ENCODE assay signal across 8 mouse cellular contexts in genomic region chrX:48207761-48208487, GRCm38 (mm10). TPM values are rescaled to one million over a fixed set of nuclear protein-coding genes. Genes with fewer than 3 reads are reported as not detected.
DNase-seq lines count a peak whose midpoint lies in the region; ATAC-seq and TF ChIP-seq lines count a peak whose summit lies in the region.

No protein-coding gene starts in this region.

- no peak for TF ChIP-seq CTCF in intestine, postnatal 0 days (IDR thresholded peaks at IDR 0.05; ENCODE audit: low read depth)

- DNase-seq in ES-CJ7 (ENCODE audit: low read depth, low spot score): peak; percentile 9
- peak; percentile 54 for DNase-seq in cerebellum, adult 9-10 months
- DNase-seq in gastrocnemius, postnatal 10 days: peak; percentile 30

- H3K4me1 ChIP-seq in erythroblast, embryonic 14.5 days (ENCODE audit: control insufficient read depth): peaks cover 11% of the 10 kb centered on the region
- H3K4me1 ChIP-seq in intestine, postnatal 0 days (replicated peaks; ENCODE audit: control insufficient read depth, insufficient read depth, low read length): no peaks in the 10 kb centered on the region
- H3K4me1 ChIP-seq in liver, embryonic 15.5 days (replicated peaks): peaks cover 9% of the 10 kb centered on the region; the same call in 1 of the 2 replicates
- H3K4me1 ChIP-seq in neural tube, embryonic 15.5 days: peaks cover 26% of the 10 kb centered on the region

- peak overlapping the region; percentile 71 for H3K9ac ChIP-seq in intestine, postnatal 0 days (ENCODE audit: low read depth, low read length)
- H3K9ac ChIP-seq in liver, embryonic 15.5 days: peak overlapping the region; percentile 68
- H3K9ac ChIP-seq in neural tube, embryonic 15.5 days (replicated peaks): peak overlapping the region; percentile 59

- no peaks in the 10 kb centered on the region for H3K9me3 ChIP-seq in erythroblast, embryonic 14.5 days (ENCODE audit: control insufficient read depth, low read length)
- no peaks in the 10 kb centered on the region for H3K9me3 ChIP-seq in intestine, postnatal 0 days (ENCODE audit: control insufficient read depth)
- H3K9me3 ChIP-seq in liver, embryonic 15.5 days (replicated peaks): no peaks in the 10 kb centered on the region
- no peaks in the 10 kb centered on the region for H3K9me3 ChIP-seq in neural tube, embryonic 15.5 days (replicated peaks)

- peaks cover 2% of the 10 kb centered on the region; the same call in 1 of the 2 replicates for H3K27me3 ChIP-seq in erythroblast, embryonic 14.5 days (ENCODE audit: control insufficient read depth)
- no peaks in the 10 kb centered on the region for H3K27me3 ChIP-seq in intestine, postnatal 0 days (replicated peaks; ENCODE audit: control insufficient read depth, insufficient read depth, low read length)
- no peaks in the 10 kb centered on the region for H3K27me3 ChIP-seq in liver, embryonic 15.5 days
- no peaks in the 10 kb centered on the region for H3K27me3 ChIP-seq in neural tube, embryonic 15.5 days (replicated peaks)

- peak overlapping the region; percentile 63 for H3K4me2 ChIP-seq in intestine, postnatal 0 days (replicated peaks; ENCODE audit: low read depth)
- peak overlapping the region; percentile 77 for H3K4me2 ChIP-seq in liver, embryonic 15.5 days
- H3K4me2 ChIP-seq in neural tube, embryonic 15.5 days: peak overlapping the region; percentile 60

- ATAC-seq in erythroblast, adult 5-6 weeks (replicated peaks; ENCODE audit: low FRiP score, poor library complexity, severe bottlenecking): no peak
- peak; percentile 78 for ATAC-seq in intestine, postnatal 0 days
- ATAC-seq in liver, embryonic 15.5 days (ENCODE audit: insufficient read depth): peak; percentile 70
- ATAC-seq in neural tube, embryonic 15.5 days (ENCODE audit: low FRiP score): peak; percentile 88

- H3K4me3 ChIP-seq in erythroblast, embryonic 14.5 days (replicated peaks): peak overlapping the region; percentile 75
- peak overlapping the region; percentile 70 for H3K4me3 ChIP-seq in intestine, postnatal 0 days (ENCODE audit: low read depth, low read length)
- H3K4me3 ChIP-seq in liver, embryonic 15.5 days (replicated peaks): peak overlapping the region; percentile 70
- H3K4me3 ChIP-seq in neural tube, embryonic 15.5 days (replicated peaks): peak overlapping the region; percentile 60

- WGBS in intestine, postnatal 0 days: 15% methylated on average over 36 of the region's 36 CpGs
- WGBS in liver, embryonic 15.5 days (ENCODE audit: insufficient replicate concordance): 6% methylated on average over 36 of the region's 36 CpGs
- 9% methylated on average over 36 of the region's 36 CpGs for WGBS in neural tube, embryonic 15.5 days

- H3K36me3 ChIP-seq in erythroblast, embryonic 14.5 days (ENCODE audit: control insufficient read depth): no peaks in the 10 kb centered on the region
- no peaks in the 10 kb centered on the region for H3K36me3 ChIP-seq in intestine, postnatal 0 days (ENCODE audit: control insufficient read depth, insufficient read depth)
- H3K36me3 ChIP-seq in liver, embryonic 15.5 days (replicated peaks): no peaks in the 10 kb centered on the region
- H3K36me3 ChIP-seq in neural tube, embryonic 15.5 days: no peaks in the 10 kb centered on the region

- H3K27ac ChIP-seq in intestine, postnatal 0 days (ENCODE audit: low read depth, low read length): peak overlapping the region; percentile 91
- peak overlapping the region; percentile 66 for H3K27ac ChIP-seq in liver, embryonic 15.5 days (replicated peaks)
- H3K27ac ChIP-seq in neural tube, embryonic 15.5 days (replicated peaks): peak overlapping the region; percentile 78

RNA-seq across cellular contexts. Expression of gene Zdhhc9, which starts 0.8 kb away (rescaled TPM):
- polyA plus RNA-seq in erythroblast, embryonic 14.5 days (2012): 0.29 and 0.30 TPM in 2 replicates
- 9.6 and 14.6 TPM in 2 replicates for total RNA-seq in erythroblast, adult 5-6 weeks (2015; ENCODE audit: low replicate concordance)
- total RNA-seq in erythroblast, adult 5-6 weeks (2017; ENCODE audit: low replicate concordance): 1.4 and 4.3 TPM in 2 replicates
- total RNA-seq in gastrocnemius, postnatal 10 days (2021): 10 to 100 TPM in 1 of 2 experiments, 1 to 10 TPM in 1; 9.5 to 14.9 TPM
- polyA plus RNA-seq in intestine, postnatal 0 days (2015; fragmentation: Nextera tagmentation; extraction: Ambion mirVana): 11.7 and 14.9 TPM in 2 replicates
- 2.7 and 3.1 TPM in 2 replicates for polyA plus RNA-seq in liver, embryonic 15.5 days (2015; fragmentation: Nextera tagmentation; extraction: Ambion mirVana)
- 8.7 and 9.1 TPM in 2 replicates for polyA plus RNA-seq in neural tube, embryonic 15.5 days (2015; fragmentation: Nextera tagmentation; extraction: Ambion mirVana)

RNA-seq across cellular contexts. Expression of gene Utp14a, which starts 48.7 kb away (rescaled TPM):
- 0.34 and 0.51 TPM in 2 replicates for polyA plus RNA-seq in erythroblast, embryonic 14.5 days (2012)
- 7.9 and 9.0 TPM in 2 replicates for total RNA-seq in erythroblast, adult 5-6 weeks (2015; ENCODE audit: low replicate concordance)
- 8.8 and 14.2 TPM in 2 replicates for total RNA-seq in erythroblast, adult 5-6 weeks (2017; ENCODE audit: low replicate concordance)
- 10 to 100 TPM; 14.1 to 16.9 TPM for total RNA-seq in gastrocnemius, postnatal 10 days (2021)
- polyA plus RNA-seq in intestine, postnatal 0 days (2015; fragmentation: Nextera tagmentation; extraction: Ambion mirVana): 8.4 and 9.5 TPM in 2 replicates
- polyA plus RNA-seq in liver, embryonic 15.5 days (2015; fragmentation: Nextera tagmentation; extraction: Ambion mirVana): 6.8 and 8.1 TPM in 2 replicates
- polyA plus RNA-seq in neural tube, embryonic 15.5 days (2015; fragmentation: Nextera tagmentation; extraction: Ambion mirVana): 15.7 TPM in 2 replicates
